Mouse (Mus musculus) heart, adult 18-20 months (tissue): ENCODE measurements around the gene Pou3f1. TPM values are rescaled to one million over a fixed set of nuclear protein-coding genes. Genes with fewer than 3 reads are reported as not detected.

Experiments
- total RNA-seq, 2 experiments: library from RNA; stranded (reverse); gene quantifications; 2 replicates each; pipeline ENCODE4 v1.2.3; 2021

The Pou3f1 gene
- total RNA-seq, 2 experiments from 2014 or later = 0.15 to 0.33 TPM

Other genes with a start within 250 kb of the Pou3f1 start
- not detected for gene 3100002H09Rik, start 46.0 kb upstream of the Pou3f1 start, total RNA-seq
- gene Utp11, start 36.8 kb downstream of the Pou3f1 start, total RNA-seq = 10 to 100 TPM; 11.0 to 14.0 TPM
- gene Fhl3, start 43.9 kb downstream of the Pou3f1 start, total RNA-seq = 10 to 100 TPM in 1 of 2 experiments, 1 to 10 TPM in 1; 8.2 to 13.8 TPM
- 10 to 100 TPM; 18.8 to 19.4 TPM for gene Sf3a3, start 58.0 kb downstream of the Pou3f1 start, total RNA-seq
- gene Inpp5b, start 85.0 kb downstream of the Pou3f1 start, total RNA-seq = 1 to 10 TPM; 5.6 to 7.0 TPM
- gene Mtf1, start 145.3 kb downstream of the Pou3f1 start, total RNA-seq = 10 to 100 TPM; 15.0 to 15.1 TPM
- gene Yrdc, start 193.9 kb downstream of the Pou3f1 start, total RNA-seq = 10 to 100 TPM; 20.0 to 20.5 TPM
- 10 to 100 TPM; 20.7 to 26.9 TPM for gene 1110065P20Rik, start 194.4 kb downstream of the Pou3f1 start, total RNA-seq
- under 1 TPM; 0.52 to 0.57 TPM for gene Maneal, start 205.4 kb downstream of the Pou3f1 start, total RNA-seq
- not detected for gene Epha10, start 224.1 kb downstream of the Pou3f1 start, total RNA-seq